Mouse (Mus musculus): ENCODE data around the gene Tmx2. TPM values are rescaled to one million over a fixed set of nuclear protein-coding genes. Genes with fewer than 3 reads are reported as not detected.

Tmx2 gene
- total and polyA plus RNA-seq, 3 experiments = 64.6 to 66.8 TPM; not detected in 1

DNA sequence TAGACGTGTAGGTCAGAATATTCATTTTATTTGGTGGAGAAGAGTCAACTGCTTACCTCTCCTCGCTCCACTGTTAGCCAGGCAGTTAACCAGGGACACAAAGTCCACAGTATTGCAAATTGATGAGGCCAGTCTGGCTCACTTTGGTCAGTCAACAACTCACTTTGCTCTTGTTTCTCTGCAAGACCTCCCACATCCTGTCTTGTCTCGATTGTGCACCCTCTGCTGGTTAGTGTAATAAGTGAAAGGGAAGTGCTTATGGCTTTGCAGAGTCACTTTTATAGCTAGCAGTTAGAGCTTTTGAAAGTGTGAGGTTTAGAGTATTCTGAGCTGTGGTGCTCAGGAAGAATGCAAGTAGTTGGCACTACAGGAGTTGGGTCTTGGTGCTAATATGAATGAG is 18.7 kb downstream of the Tmx2 start (continued):
- peak; percentile 55; the same call in 1 of the 2 replicates for TF ChIP-seq ELF1 (IDR thresholded peaks at IDR 0.05; ENCODE audit: low read depth, low read length)

DNA sequence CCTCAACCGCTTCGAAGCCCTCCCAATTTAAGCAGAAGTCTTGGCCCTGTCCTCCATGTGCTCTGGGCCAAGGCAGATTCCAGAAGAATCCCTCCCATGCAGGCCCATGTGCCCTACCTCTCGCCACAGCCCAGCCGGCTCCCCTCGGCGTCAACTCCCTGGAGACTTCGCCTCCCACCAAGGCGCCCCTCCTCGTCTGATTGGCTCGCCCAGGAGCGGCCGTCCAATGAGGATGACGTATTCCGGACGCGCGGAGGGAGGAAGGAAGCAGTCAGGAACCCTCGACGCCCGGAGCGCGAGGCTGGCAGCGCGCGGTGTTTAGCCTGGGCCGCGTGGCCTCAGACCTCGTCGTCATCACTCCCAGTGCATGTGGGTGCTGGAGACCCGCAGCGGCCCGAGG is 20.1 kb downstream of the Tmx2 start, which contains the start of gene Btbd18:
Gene Btbd18, plus strand, starts transcription at position 274 of the 400 bp plus-strand sequence.
- Histone ChIP-seq H3K27ac (ENCODE audit: control insufficient read depth, low read depth, low read length) (no peak within 1 kb of the TSS), H3K36me3 (ENCODE audit: control insufficient read depth in 1 of 2, insufficient read depth in 2 of 2, low read length in 2 of 2) (no peaks in the 10 kb centered on the region), H3K4me1 (ENCODE audit: control insufficient read depth in 1 of 2, insufficient read depth in 2 of 2, low read length in 2 of 2) (no peaks in the 10 kb centered on the region; a peak in 1 of 4 replicates), H3K27me3 (ENCODE audit: control insufficient read depth in 1 of 2, insufficient read depth in 2 of 2, low read length in 2 of 2) (no peaks in the 10 kb centered on the region), H3K9me3 (replicated peaks; ENCODE audit: insufficient read depth, low read length) (no peaks in the 10 kb centered on the region), H3K9ac (ENCODE audit: control insufficient read depth, low read depth, low read length, poor library complexity, severe bottlenecking) (no peak within 1 kb of the TSS), H3K4me3 (ENCODE audit: control insufficient read depth in 1 of 2, insufficient read depth in 1 of 2, low read depth in 2 of 2, low read length in 2 of 2) (no peak within 1 kb of the TSS), H3K79me2 (ENCODE audit: control insufficient read depth, insufficient read depth, low read length, poor library complexity) (no peaks in the 10 kb centered on the region)
- TF ChIP-seq MXI1 (IDR thresholded peaks at IDR 0.05; ENCODE audit: low read depth, low read length) (no peak), CHD1 (IDR thresholded peaks at IDR 0.05; ENCODE audit: low read depth, low read length) (no peak), TCF12 (IDR thresholded peaks at IDR 0.05; ENCODE audit: low read depth, low read length) (no peak), ZMIZ1 (IDR thresholded peaks at IDR 0.05; ENCODE audit: low read depth, low read length) (no peak), KAT2A (conservative IDR thresholded peaks at IDR 0.05; ENCODE audit: low read depth, low read length) (no peak), ZKSCAN1 (IDR thresholded peaks at IDR 0.05; ENCODE audit: low read depth, low read length) (no peak), MAFK (IDR thresholded peaks at IDR 0.05; ENCODE audit: borderline replicate concordance, low read depth, low read length) (no peak)
- DNase-seq (ENCODE audit: low read depth, low spot score) = no peak

DNA sequence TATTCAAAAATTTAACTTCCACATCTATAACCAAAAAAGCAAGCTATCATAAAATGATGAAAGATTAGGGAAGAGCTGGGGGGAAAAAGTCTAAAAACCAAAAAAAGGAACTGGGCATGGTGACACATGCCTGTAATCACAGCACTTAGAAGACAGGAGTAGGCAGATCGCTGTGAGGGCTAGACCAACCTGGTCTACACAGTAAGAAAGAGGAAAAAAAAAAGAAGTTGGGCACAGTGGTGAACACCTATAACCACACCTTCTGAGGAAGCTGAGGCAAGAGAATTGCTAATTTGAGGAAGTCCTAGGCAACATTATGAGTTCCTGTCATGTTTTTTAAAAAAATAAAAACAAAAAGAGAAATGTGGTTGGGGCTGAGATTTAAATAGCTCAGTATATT is 23.1 kb downstream of the Tmx2 start:
- H3K79me2 ChIP-seq (ENCODE audit: control insufficient read depth, insufficient read depth, low read length, poor library complexity) = no peaks in the 10 kb centered on the region
- no peaks in the 10 kb centered on the region for H3K27me3 ChIP-seq (ENCODE audit: control insufficient read depth in 1 of 2, insufficient read depth in 2 of 2, low read length in 2 of 2)
- H3K27ac ChIP-seq (ENCODE audit: control insufficient read depth, low read depth, low read length) = no peak overlapping the region
- 0 out of 4 replicates have a peak, but pooled peaks cover 0 to 2% of the 10 kb centered on the region in 2 experiments for H3K36me3 ChIP-seq (ENCODE audit: control insufficient read depth in 1 of 2, insufficient read depth in 2 of 2, low read length in 2 of 2)
- H3K9ac ChIP-seq (ENCODE audit: control insufficient read depth, low read depth, low read length, poor library complexity, severe bottlenecking) = no peak overlapping the region
- H3K4me1 ChIP-seq (ENCODE audit: control insufficient read depth in 1 of 2, insufficient read depth in 2 of 2, low read length in 2 of 2) = no peaks in the 10 kb centered on the region; a peak in 1 of 4 replicates
- no peaks in the 10 kb centered on the region for H3K9me3 ChIP-seq (replicated peaks; ENCODE audit: insufficient read depth, low read length)
- no peak overlapping the region for H3K4me3 ChIP-seq (ENCODE audit: control insufficient read depth in 1 of 2, insufficient read depth in 1 of 2, low read depth in 2 of 2, low read length in 2 of 2)
- peak; percentile 62 for DNase-seq (ENCODE audit: low read depth, low spot score)
- TF ChIP-seq MAX (IDR thresholded peaks at IDR 0.05; ENCODE audit: low read length) = no peak
- no peak for TF ChIP-seq UBTF (IDR thresholded peaks at IDR 0.05; ENCODE audit: borderline replicate concordance, insufficient read depth, low read depth, low read length)
- peak in 1 of 2 experiments; percentile 13; a peak in 2 of 4 replicates for TF ChIP-seq EP300 (IDR thresholded peaks at IDR 0.05; ENCODE audit: low read depth in 1 of 2, low read length in 2 of 2)
- no peak for TF ChIP-seq SMC3 (IDR thresholded peaks at IDR 0.05; ENCODE audit: low read depth, low read length)
- TF ChIP-seq MYC (IDR thresholded peaks at IDR 0.05; ENCODE audit: low read depth, low read length) = 0 out of 2 replicates have a peak, but pooled peaks have one; percentile 39
- no peak for TF ChIP-seq USF2 (IDR thresholded peaks at IDR 0.05; ENCODE audit: borderline replicate concordance in 1 of 2, insufficient read depth in 1 of 2, low read depth in 1 of 2, low read length in 2 of 2)
- no peak for TF ChIP-seq CHD2 (IDR thresholded peaks at IDR 0.05; ENCODE audit: low read length)
- no peak for TF ChIP-seq JUND (IDR thresholded peaks at IDR 0.05; ENCODE audit: low read depth, low read length)
- TF ChIP-seq MEF2A (IDR thresholded peaks at IDR 0.05; ENCODE audit: extremely low read depth, insufficient replicate concordance, low read depth, low read length, poor library complexity, severe bottlenecking) = no peak
- no peak for TF ChIP-seq MAFK (IDR thresholded peaks at IDR 0.05; ENCODE audit: borderline replicate concordance, low read depth, low read length)
- TF ChIP-seq GABPA (IDR thresholded peaks at IDR 0.05; ENCODE audit: low read depth, low read length) = no peak
- TF ChIP-seq GATA1 (IDR thresholded peaks at IDR 0.05; ENCODE audit: low read depth, low read length) = 0 out of 2 replicates have a peak, but pooled peaks have one; percentile 12
- TF ChIP-seq KAT2A (conservative IDR thresholded peaks at IDR 0.05; ENCODE audit: low read depth, low read length) = no peak
- TF ChIP-seq RCOR1 (IDR thresholded peaks at IDR 0.05; ENCODE audit: low read depth, low read length) = peak; percentile 77; the same call in 1 of the 2 replicates
- no peak for TF ChIP-seq CHD1 (IDR thresholded peaks at IDR 0.05; ENCODE audit: low read depth, low read length)
- no peak for TF ChIP-seq E2F4 (IDR thresholded peaks at IDR 0.05; ENCODE audit: borderline replicate concordance, low read depth, low read length)
- no peak for TF ChIP-seq MYB (IDR thresholded peaks at IDR 0.05; ENCODE audit: low read depth, low read length)
- TF ChIP-seq USF1 (IDR thresholded peaks at IDR 0.05; ENCODE audit: low read depth, low read length) = no peak
- TF ChIP-seq ETS1 (IDR thresholded peaks at IDR 0.05; ENCODE audit: low read depth, low read length) = 0 out of 2 replicates have a peak, but pooled peaks have one; percentile 18
- TF ChIP-seq ZKSCAN1 (IDR thresholded peaks at IDR 0.05; ENCODE audit: low read depth, low read length) = no peak
- TF ChIP-seq TCF12 (IDR thresholded peaks at IDR 0.05; ENCODE audit: low read depth, low read length) = 0 out of 2 replicates have a peak, but pooled peaks have one; percentile 7
- no peak for TF ChIP-seq POLR2AphosphoS2 (IDR thresholded peaks at IDR 0.05; ENCODE audit: low read length)
- TF ChIP-seq RAD21 (IDR thresholded peaks at IDR 0.05; ENCODE audit: low read depth, low read length) = no peak
- no peak for TF ChIP-seq ZMIZ1 (IDR thresholded peaks at IDR 0.05; ENCODE audit: low read depth, low read length)
- peak; percentile 77 for TF ChIP-seq ZNF384 (IDR thresholded peaks at IDR 0.05; ENCODE audit: low read depth, low read length)

All from MEL (cell line).